Mouse (Mus musculus): ENCODE results near the gene Top2a.

- TF ChIP-seq CTCF (IDR thresholded peaks at IDR 0.05; ENCODE audit: borderline replicate concordance, control insufficient read depth, extremely low read depth, insufficient read depth, low read length, poor library complexity) (no peak), POLR2A (IDR thresholded peaks at IDR 0.05; ENCODE audit: control insufficient read depth, extremely low read depth, insufficient read depth, low read length, poor library complexity) (no peak)
Measured at GRCm38 (mm10) chr11:98999243-98999642, 24.7 kb downstream of the Top2a start.
